Mouse (Mus musculus) heart, embryonic 10.5 days (tissue): ENCODE measurements around the gene Immp2l. TPM values are rescaled to one million over a fixed set of nuclear protein-coding genes. Genes with fewer than 3 reads are reported as not detected.

ENCODE experiments used
- DNase-seq: peaks from one replicate; pipeline ENCODE4 v3.0.0-alpha.2; 2017; ENCODE audit warnings: low spot score
- H3K27ac ChIP-seq: fragments of 300-500 bp; sonication (generic); 2 replicates; pipeline ENCODE4 v1.5.1; 2016; ENCODE audit warnings: mild to moderate bottlenecking
- H3K27me3 ChIP-seq: fragments of 300-500 bp; sonication (generic); 2 replicates; pipeline ENCODE4 v1.6.1; 2016; ENCODE audit warnings: mild to moderate bottlenecking; ENCODE audit not compliant: poor library complexity, insufficient read depth, severe bottlenecking
- H3K36me3 ChIP-seq: fragments of 300-500 bp; sonication (generic); 2 replicates; pipeline ENCODE4 v1.6.1; 2016; ENCODE audit warnings: mild to moderate bottlenecking, moderate library complexity
- H3K4me1 ChIP-seq: fragments of 300-500 bp; sonication (generic); 2 replicates; pipeline ENCODE4 v1.6.1; 2016; ENCODE audit warnings: mild to moderate bottlenecking
- H3K4me3 ChIP-seq: fragments of 300-500 bp; sonication (generic); 2 replicates; pipeline ENCODE4 v1.5.1; 2016; ENCODE audit warnings: mild to moderate bottlenecking, moderate library complexity
- H3K9me3 ChIP-seq: fragments of 300-500 bp; sonication (generic); 2 replicates; pipeline ENCODE4 v1.6.1; 2016; ENCODE audit warnings: mild to moderate bottlenecking, moderate library complexity
- WGBS: fragments of 180-500 bp; shearing (Covaris S2); methylation state at CpG from one replicate; pipeline ENCODE4 v1.1.7; 2016; 5-methylcytosine and 5-hydroxymethylcytosine counted together
- polyA plus RNA-seq: library from polyadenylated mRNA; unstranded; fragments of >200 nt; fragmentation: Nextera tagmentation; extraction: Ambion mirVana; gene quantifications from 2 replicates; pipeline ENCODE4 v1.2.1, GENCODE M21; 2016

Immp2l gene
- polyA plus RNA-seq, 1 experiment from 2014 or later: 11.7 TPM

- DNase-seq: no peak
- no peak overlapping the region for H3K27ac ChIP-seq
- no peaks in the 10 kb centered on the region for H3K36me3 ChIP-seq
- H3K4me3 ChIP-seq: no peak overlapping the region
- no peaks in the 10 kb centered on the region for H3K4me1 ChIP-seq
- WGBS: 89% methylated on average over 1 of the region's 1 CpGs
- H3K27me3 ChIP-seq: no peaks in the 10 kb centered on the region
- H3K9me3 ChIP-seq: no peaks in the 10 kb centered on the region
These were observed 331.0 kb downstream of the Immp2l start for GRCm38 (mm10) chr12:41354857-41355256.

- Histone ChIP-seq H3K27ac (no peak overlapping the region), H3K4me3 (no peak overlapping the region), H3K4me1 (no peaks in the 10 kb centered on the region), H3K27me3 (no peaks in the 10 kb centered on the region), H3K9me3 (no peaks in the 10 kb centered on the region), H3K36me3 (no peaks in the 10 kb centered on the region)
- 65% methylated on average over 3 of the region's 3 CpGs for WGBS
- DNase-seq: no peak
These were observed 332.1 kb downstream of the Immp2l start for GRCm38 (mm10) chr12:41356040-41356439.

- no peaks in the 10 kb centered on the region for H3K27me3 ChIP-seq
- 58% methylated on average over 1 of the region's 1 CpGs for WGBS
- H3K9me3 ChIP-seq: no peaks in the 10 kb centered on the region
- H3K36me3 ChIP-seq: no peaks in the 10 kb centered on the region
- no peak for DNase-seq
- no peak overlapping the region for H3K4me3 ChIP-seq
- no peak overlapping the region for H3K27ac ChIP-seq
- no peaks in the 10 kb centered on the region for H3K4me1 ChIP-seq
These were observed 362.8 kb downstream of the Immp2l start for GRCm38 (mm10) chr12:41386685-41387084.

GRCm38 (mm10) chr12:41394231-41394630 lies 370.3 kb downstream of the Immp2l start:
- no peaks in the 10 kb centered on the region for H3K27me3 ChIP-seq
- no peak for DNase-seq
- H3K36me3 ChIP-seq: no peaks in the 10 kb centered on the region
- no peaks in the 10 kb centered on the region for H3K9me3 ChIP-seq
- no peaks in the 10 kb centered on the region for H3K4me1 ChIP-seq
- no peak overlapping the region for H3K27ac ChIP-seq
- no peak overlapping the region for H3K4me3 ChIP-seq

GRCm38 (mm10) chr12:41401136-41401535 lies 377.2 kb downstream of the Immp2l start:
- H3K4me3 ChIP-seq: no peak overlapping the region
- DNase-seq: no peak
- H3K27ac ChIP-seq: no peak overlapping the region
- H3K27me3 ChIP-seq: no peaks in the 10 kb centered on the region
- WGBS: 93% methylated on average over 1 of the region's 1 CpGs
- H3K36me3 ChIP-seq: no peaks in the 10 kb centered on the region
- H3K9me3 ChIP-seq: no peaks in the 10 kb centered on the region
- no peaks in the 10 kb centered on the region for H3K4me1 ChIP-seq

GRCm38 (mm10) chr12:41401923-41402322 lies 378.0 kb downstream of the Immp2l start:
- DNase-seq: no peak
- H3K4me3 ChIP-seq: no peak overlapping the region
- no peaks in the 10 kb centered on the region for H3K27me3 ChIP-seq
- H3K9me3 ChIP-seq: no peaks in the 10 kb centered on the region
- H3K27ac ChIP-seq: no peak overlapping the region
- no peaks in the 10 kb centered on the region for H3K4me1 ChIP-seq
- WGBS: 57% methylated on average over 3 of the region's 3 CpGs
- H3K36me3 ChIP-seq: no peaks in the 10 kb centered on the region

GRCm38 (mm10) chr12:41409431-41409830 lies 385.5 kb downstream of the Immp2l start:
- Histone ChIP-seq H3K27me3 (no peaks in the 10 kb centered on the region), H3K4me3 (no peak overlapping the region), H3K36me3 (no peaks in the 10 kb centered on the region), H3K4me1 (no peaks in the 10 kb centered on the region; the same call in 1 of the 2 replicates), H3K27ac (no peak overlapping the region), H3K9me3 (no peaks in the 10 kb centered on the region)
- 45% methylated on average over 3 of the region's 3 CpGs for WGBS
- DNase-seq: no peak

GRCm38 (mm10) chr12:41416635-41417034 lies 392.7 kb downstream of the Immp2l start:
- H3K4me3 ChIP-seq: no peak overlapping the region
- H3K36me3 ChIP-seq: no peaks in the 10 kb centered on the region
- DNase-seq: no peak
- H3K27ac ChIP-seq: no peak overlapping the region
- H3K4me1 ChIP-seq: no peaks in the 10 kb centered on the region
- no peaks in the 10 kb centered on the region for H3K27me3 ChIP-seq
- H3K9me3 ChIP-seq: no peaks in the 10 kb centered on the region

GRCm38 (mm10) chr12:41417099-41417498 lies 393.2 kb downstream of the Immp2l start:
- no peak overlapping the region for H3K27ac ChIP-seq
- H3K4me1 ChIP-seq: no peaks in the 10 kb centered on the region
- no peak for DNase-seq
- H3K36me3 ChIP-seq: no peaks in the 10 kb centered on the region
- H3K4me3 ChIP-seq: no peak overlapping the region
- H3K27me3 ChIP-seq: no peaks in the 10 kb centered on the region
- WGBS: 63% methylated on average over 3 of the region's 3 CpGs
- H3K9me3 ChIP-seq: no peaks in the 10 kb centered on the region

- no peak overlapping the region for H3K4me3 ChIP-seq
- H3K36me3 ChIP-seq: no peaks in the 10 kb centered on the region
- WGBS: 82% methylated on average over 4 of the region's 4 CpGs
- no peak for DNase-seq
- H3K9me3 ChIP-seq: no peaks in the 10 kb centered on the region
- H3K4me1 ChIP-seq: no peaks in the 10 kb centered on the region
- no peak overlapping the region for H3K27ac ChIP-seq
- no peaks in the 10 kb centered on the region for H3K27me3 ChIP-seq
These were observed 394.1 kb downstream of the Immp2l start for GRCm38 (mm10) chr12:41417961-41418360.

GRCm38 (mm10) chr12:41425101-41425679 lies 401.3 kb downstream of the Immp2l start:
- no peak for DNase-seq
- no peaks in the 10 kb centered on the region for H3K36me3 ChIP-seq
- H3K27me3 ChIP-seq: no peaks in the 10 kb centered on the region
- no peaks in the 10 kb centered on the region for H3K9me3 ChIP-seq
- H3K27ac ChIP-seq: no peak overlapping the region
- H3K4me1 ChIP-seq: no peaks in the 10 kb centered on the region
- no peak overlapping the region for H3K4me3 ChIP-seq
- 80% methylated on average over 9 of the region's 9 CpGs for WGBS

GRCm38 (mm10) chr12:41427464-41427863 lies 403.6 kb downstream of the Immp2l start:
- no peak overlapping the region for H3K4me3 ChIP-seq
- no peaks in the 10 kb centered on the region for H3K27me3 ChIP-seq
- H3K36me3 ChIP-seq: no peaks in the 10 kb centered on the region
- 49% methylated on average over 5 of the region's 5 CpGs for WGBS
- H3K9me3 ChIP-seq: no peaks in the 10 kb centered on the region
- no peaks in the 10 kb centered on the region for H3K4me1 ChIP-seq
- no peak overlapping the region for H3K27ac ChIP-seq
- no peak for DNase-seq

- no peaks in the 10 kb centered on the region for H3K4me1 ChIP-seq
- H3K4me3 ChIP-seq: no peak overlapping the region
- DNase-seq: no peak
- H3K27ac ChIP-seq: no peak overlapping the region
- H3K9me3 ChIP-seq: no peaks in the 10 kb centered on the region
- no peaks in the 10 kb centered on the region for H3K27me3 ChIP-seq
- no peaks in the 10 kb centered on the region for H3K36me3 ChIP-seq
These were observed 404.9 kb downstream of the Immp2l start for GRCm38 (mm10) chr12:41428806-41429205.

- H3K4me1 ChIP-seq: no peaks in the 10 kb centered on the region
- H3K4me3 ChIP-seq: no peak overlapping the region
- DNase-seq: no peak
- WGBS: 72% methylated on average over 5 of the region's 5 CpGs
- H3K36me3 ChIP-seq: no peaks in the 10 kb centered on the region
- no peaks in the 10 kb centered on the region for H3K27me3 ChIP-seq
- H3K9me3 ChIP-seq: no peaks in the 10 kb centered on the region
- H3K27ac ChIP-seq: no peak overlapping the region
These were observed 412.5 kb downstream of the Immp2l start for GRCm38 (mm10) chr12:41436206-41436985.
